Mouse (Mus musculus) adrenal gland, adult (tissue): ENCODE results near the gene Zfp324.

Experiments
- DNase-seq, 2 experiments: peaks; one replicate each; pipeline ENCODE4 v3.0.0; 2022 to 2023; ENCODE audit warnings: low spot score in 1 of 2; ENCODE audit not compliant: inconsistent age in 2 of 2

Gene Zfp324

GRCm38 (mm10) chr7:13009143-13010004 lies 43.7 kb downstream of the Zfp324 start:
- peak; percentile 94 to 98 for DNase-seq

GRCm38 (mm10) chr7:13010005-13010908 lies 44.6 kb downstream of the Zfp324 start, which contains the start of gene Zbtb45:
Zbtb45 (minus strand) TSS chr7:13010034.
- peak in 1 of 2 experiments; percentile 37 for DNase-seq

GRCm38 (mm10) chr7:13013671-13014070 lies 48.0 kb downstream of the Zfp324 start:
- DNase-seq = no peak

GRCm38 (mm10) chr7:13014275-13014839 lies 48.7 kb downstream of the Zfp324 start:
- no peak for DNase-seq

GRCm38 (mm10) chr7:13015217-13015616 lies 49.6 kb downstream of the Zfp324 start:
- no peak for DNase-seq

- peak; percentile 84 to 89 for DNase-seq
Measured at GRCm38 (mm10) chr7:13022773-13023535, 57.3 kb downstream of the Zfp324 start.
